Mouse (Mus musculus): ENCODE measurements around the gene Tvp23a. TPM values are rescaled to one million over a fixed set of nuclear protein-coding genes. Genes with fewer than 3 reads are reported as not detected.

The Tvp23a gene
- 1 to 10 TPM; 3.4 to 4.1 TPM for total RNA-seq (2021)
- long read RNA-seq, experiment 1, partial matches to known transcripts: 0 of 8 reads
- long read RNA-seq, experiment 1, other reads (novel, unspliced or antisense): 7 of 8 reads
- long read RNA-seq, experiment 2, partial matches to known transcripts: 1 of 8 reads
- long read RNA-seq, experiment 2, other reads (novel, unspliced or antisense): 7 of 8 reads

DNA sequence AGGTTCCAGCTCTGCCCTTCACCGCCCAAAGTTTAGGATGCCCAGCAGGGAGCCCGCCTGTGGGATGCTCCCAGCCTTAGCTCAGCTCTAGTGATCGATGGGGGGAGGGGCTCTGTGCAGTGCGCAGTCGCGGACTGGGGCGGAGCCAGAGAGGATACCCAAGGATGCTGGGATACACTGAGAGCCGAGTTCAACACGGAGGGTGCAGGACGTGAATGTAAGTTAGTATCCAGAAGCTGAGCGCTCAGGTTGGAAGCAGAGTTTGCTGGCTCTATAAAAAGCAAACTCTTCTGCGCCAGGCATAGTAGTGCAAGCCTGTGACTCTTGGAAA lies at the start of gene Tvp23a:
Gene Tvp23a, minus strand, starts transcription at position 99 of the 331 bp plus-strand sequence.
- peak; percentile 54 to 76 for DNase-seq (ENCODE audit: low spot score in 2 of 2)

DNA sequence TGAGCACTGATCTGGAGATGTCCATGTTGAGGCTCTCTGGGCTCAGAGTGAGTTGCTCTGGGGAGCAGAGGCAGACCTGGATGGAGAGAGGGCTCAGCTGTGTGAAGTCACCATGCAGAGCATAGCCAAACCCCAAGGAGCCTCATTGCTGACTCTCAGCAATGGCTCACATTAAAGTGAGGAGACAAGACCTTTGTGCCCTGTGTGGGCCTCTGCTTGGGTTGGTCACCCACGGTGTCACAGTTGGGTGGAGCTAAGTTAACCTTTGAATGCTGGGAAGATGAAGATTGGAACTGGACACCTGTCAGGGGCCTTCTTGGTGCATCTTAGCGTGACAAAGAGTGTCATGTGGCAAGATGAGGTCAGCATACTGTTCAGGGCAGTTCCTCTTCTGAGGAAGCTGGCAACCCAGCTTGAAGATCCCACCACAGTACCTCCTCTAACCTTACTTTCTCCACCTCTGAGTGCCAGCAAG lies 48.7 kb upstream of the Tvp23a start:
- no peak for DNase-seq (ENCODE audit: low spot score in 2 of 2)

DNA sequence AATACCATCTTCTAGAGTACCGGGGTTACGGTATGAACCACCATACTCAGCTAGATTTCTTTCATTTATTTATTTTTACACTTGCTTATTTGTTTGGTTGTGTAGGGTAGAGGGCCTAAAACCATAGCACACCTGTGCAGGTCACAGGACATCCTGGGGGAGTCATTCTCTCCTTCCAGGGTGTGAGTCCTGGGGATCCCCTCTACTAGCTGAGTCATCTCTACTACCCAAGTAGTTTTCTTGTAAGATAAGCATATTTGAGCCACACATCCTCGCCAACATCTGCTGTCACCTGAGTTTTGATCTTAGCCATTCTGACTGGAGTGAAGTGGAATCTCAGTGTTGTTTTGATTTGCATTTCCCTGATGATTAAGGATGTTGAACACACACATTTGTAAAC lies 45.4 kb upstream of the Tvp23a start:
- no peak for DNase-seq (ENCODE audit: low spot score in 2 of 2)

DNA sequence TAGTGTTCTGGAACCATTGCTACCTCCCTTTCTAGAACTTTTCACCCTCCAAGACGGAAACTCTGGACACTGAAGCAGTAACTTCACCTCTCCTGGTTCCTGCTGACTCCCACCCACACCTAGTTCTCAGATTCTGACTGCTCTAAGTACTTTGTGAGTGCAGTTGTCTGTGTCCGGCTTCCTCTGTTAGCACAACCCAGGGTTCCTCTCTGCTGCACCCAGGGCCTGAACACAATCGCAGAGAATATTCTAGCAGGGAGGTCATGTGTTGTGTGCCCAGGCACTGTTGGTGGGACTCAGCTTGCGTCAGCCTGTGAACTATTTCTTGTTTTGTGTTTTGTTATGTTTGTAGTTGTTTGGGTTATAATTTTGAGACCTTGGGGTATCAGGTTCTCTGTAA lies 44.6 kb upstream of the Tvp23a start:
- no peak for DNase-seq (ENCODE audit: low spot score in 2 of 2)

DNA sequence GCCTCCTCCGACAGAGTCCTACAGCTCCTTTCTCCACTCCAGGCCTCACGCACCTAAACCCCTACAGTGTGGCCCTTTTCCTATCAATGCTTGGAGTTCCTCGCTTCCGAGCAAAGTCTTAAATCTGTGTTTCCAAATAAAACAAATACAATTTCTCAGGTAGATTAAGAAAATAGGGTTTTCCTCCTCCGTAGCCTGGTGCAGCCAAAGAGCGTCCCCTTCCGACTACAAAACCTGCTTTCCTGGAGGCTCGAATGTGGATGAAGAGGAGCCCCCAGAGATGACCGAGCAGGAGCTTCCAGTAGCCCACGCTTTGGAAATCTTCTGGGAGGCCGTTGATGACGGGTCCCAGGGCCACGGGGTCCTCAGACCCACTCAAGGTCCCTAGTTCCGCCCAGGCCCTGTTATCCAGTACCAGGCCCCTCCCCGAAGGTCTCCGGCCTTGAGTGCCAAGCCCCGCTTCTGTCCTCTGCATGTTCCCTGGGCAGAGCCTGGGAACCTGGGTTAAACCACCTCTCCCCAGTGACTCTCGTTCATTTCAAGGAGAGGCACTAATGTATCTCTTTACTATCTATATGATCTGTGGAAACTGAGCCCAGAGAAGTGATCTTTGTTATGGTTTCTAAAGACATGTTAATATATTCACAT lies 43.5 kb upstream of the Tvp23a start:
- DNase-seq (ENCODE audit: low spot score in 2 of 2): no peak

DNA sequence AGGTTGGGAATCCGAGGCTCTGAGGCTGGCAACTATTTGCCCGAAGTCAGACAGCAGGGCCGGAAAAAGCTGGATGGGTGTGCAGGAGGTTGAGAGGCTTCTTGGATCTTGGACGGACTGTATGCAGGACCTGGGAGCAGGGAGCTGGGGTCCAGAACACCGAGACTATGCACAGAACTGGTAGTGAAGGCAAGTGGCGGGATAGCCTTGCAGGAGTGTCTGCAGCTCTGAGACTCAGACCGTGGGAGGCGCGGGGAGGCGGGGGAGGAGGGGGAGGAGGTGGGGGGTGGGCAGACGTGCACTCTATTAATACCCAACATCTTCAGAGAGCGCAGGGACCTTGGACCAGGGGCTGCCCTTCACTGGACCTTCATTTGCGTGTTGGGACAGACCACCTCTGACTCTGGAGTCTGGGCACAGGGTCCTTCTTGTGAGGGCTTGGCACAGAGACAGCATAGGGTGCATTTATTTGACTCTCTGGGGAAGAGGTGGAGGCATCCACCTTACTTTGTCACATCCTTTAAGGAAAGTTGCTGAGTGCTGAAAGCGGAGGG lies 42.8 kb upstream of the Tvp23a start:
- DNase-seq (ENCODE audit: low spot score in 2 of 2): no peak

DNA sequence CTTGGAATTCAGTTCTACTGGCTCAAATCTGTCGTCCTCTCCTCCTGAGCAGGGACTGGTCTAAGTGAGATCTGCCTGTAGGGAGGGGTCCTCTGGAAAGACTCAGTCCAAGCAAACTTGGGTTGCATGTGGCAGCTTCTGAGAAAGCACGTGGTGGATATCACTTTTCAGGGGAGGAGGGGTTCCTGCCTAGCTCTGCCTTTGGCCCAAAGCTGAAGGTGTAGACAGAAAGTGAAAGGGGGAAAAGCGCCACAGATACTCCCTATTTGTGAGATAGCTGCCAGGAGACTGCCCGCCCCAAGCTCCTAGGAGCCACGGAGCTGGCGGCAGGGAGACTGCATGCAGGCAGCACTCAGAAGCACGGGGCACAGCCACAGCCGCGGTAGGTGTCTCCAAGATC lies 42.3 kb upstream of the Tvp23a start:
- DNase-seq (ENCODE audit: low spot score in 2 of 2): no peak

DNA sequence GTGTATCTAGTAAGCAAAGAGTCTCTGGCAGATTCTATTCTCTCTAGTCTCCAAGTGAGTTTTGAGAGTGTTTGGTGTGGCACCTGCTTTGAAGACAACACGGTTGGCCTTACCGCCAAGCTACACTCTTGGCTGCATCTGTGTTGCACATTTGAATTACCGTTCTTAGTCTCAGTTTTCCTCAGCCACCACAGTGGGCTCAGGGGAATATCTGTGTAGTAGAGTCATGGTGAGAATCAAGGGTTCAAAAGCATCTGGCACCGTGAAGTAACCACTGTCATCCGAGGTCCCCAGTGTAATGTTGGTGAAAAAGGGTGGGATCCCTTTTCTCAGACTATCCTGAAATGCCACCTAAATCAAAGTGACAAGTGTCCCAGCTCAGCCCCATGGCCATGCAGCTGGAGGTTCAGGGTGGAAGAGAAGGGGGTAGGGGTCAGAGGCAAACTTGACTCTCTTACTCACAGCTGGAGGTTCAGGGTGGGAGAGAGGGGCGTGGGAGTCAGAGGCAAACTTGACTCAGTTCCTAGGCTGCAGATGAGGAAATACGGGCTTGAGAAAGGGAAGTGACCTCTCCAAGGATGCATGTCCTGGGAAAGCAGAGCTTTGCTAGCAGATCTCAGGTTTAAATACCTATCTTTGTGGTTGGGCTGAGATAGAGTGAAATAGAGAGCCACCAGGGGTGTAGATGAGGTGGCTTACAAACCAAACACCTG lies 41.8 kb upstream of the Tvp23a start:
- DNase-seq (ENCODE audit: low spot score in 2 of 2): no peak

DNA sequence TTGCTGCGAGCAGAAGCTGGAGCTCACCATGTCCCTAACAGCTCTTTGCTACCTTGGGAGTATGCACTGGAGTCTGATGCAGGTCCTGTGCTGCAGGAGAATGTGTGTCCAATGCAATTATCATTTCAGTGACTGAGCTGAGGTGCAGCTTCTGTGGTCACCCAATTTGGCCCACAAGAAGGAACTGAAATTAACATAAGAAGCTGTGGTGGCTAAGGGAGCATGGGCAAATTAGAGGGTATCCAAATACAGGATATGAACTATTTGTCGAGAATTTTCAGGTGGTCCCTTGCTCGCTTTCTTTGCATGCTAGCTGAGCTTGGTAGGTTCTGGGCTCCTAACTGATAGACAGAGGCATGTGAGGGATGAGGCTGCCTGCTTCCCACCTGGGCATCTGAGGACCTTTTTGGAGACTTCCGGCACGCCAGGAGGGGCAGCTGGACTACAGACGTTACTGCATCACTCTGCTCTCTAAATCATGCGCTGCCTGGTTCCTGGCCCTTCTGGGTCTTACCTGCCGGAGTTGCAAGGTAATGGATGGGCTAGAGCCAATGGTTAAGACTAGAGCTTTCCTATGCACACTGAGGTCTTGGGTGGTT lies 40.8 kb upstream of the Tvp23a start:
- no peak for DNase-seq (ENCODE audit: low spot score in 2 of 2)

DNA sequence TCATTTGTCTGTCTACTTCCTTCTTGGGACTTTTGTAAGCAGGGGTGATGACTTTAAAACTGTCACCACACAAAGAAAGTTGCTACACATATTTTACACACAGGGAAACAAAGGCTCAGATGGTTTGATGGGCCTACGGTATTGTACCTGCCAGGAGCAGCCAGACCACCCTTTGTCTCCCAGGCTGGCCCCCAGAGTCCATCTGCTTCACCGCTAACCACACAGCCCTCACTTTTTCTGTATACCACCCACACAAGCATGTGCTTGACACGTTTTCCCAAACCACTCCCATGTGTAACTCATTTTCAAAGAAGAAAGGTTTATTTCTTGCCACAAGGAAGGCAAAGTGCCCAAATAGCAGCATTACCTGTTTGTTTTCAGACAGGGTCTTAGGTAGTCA lies 39.8 kb upstream of the Tvp23a start:
- no peak for DNase-seq (ENCODE audit: low spot score in 2 of 2)

DNA sequence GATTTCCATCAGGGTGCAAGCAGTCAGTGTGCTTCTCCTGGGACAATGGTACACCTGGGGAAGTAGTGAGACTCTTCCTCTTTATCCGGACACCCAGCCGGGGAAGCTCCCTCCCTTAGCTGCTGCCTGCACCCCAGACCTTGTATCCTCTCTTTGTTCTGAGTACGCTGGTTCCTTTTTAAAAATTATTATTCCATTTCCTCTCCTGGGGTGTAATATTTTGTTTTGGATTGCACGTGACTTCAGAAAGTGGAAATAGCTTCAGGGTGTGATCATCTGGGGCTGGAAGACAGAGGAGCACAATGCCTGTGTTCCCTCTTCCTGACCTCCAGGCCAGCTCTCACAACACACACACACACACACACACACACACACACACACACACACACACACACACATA lies 35.2 kb upstream of the Tvp23a start:
- DNase-seq (ENCODE audit: low spot score in 2 of 2): no peak

DNA sequence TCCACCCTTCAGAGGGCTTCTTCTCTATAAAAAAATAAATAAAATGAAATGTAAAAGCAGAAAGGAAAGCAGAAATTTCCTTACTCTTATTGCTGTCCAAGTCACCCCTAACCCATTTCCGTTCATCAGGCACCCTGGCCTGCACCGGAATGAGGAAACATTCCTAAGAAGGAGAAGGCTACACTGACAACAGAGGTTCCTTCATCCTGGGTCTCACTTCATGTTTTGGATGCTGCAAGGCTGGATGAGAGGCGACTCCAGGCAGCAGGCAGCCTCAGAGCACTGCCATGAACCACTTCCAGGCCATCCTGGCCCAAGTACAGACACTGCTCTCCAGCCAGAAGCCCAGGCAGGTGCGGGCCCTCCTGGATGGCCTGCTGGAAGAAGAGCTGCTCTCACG lies 32.7 kb upstream of the Tvp23a start, which contains the start of gene Ciita:
Gene Ciita, plus strand, starts transcription at position 203 of the 400 bp plus-strand sequence.
- no peak for DNase-seq (ENCODE audit: low spot score in 2 of 2)

DNA sequence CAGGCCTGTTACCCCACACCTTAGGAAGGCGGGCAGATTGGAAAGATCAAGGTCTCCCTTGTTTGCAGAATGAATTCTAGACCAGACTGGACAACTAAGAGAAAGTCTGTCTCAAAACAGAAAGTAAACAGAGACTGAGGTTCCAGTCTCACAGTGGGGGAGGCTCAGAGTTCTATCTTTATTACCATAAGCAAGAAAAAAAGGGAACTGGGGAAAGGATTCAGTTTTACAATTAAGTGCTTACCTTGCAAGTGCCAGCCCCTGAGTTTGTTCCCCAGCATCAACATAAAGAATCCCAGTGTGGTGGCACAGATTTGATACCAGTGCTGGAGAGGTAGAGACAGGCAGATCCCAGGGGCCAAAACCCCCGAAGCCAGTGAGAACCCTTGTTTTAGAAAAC lies 28.8 kb upstream of the Tvp23a start:
- DNase-seq (ENCODE audit: low spot score in 2 of 2): no peak

DNA sequence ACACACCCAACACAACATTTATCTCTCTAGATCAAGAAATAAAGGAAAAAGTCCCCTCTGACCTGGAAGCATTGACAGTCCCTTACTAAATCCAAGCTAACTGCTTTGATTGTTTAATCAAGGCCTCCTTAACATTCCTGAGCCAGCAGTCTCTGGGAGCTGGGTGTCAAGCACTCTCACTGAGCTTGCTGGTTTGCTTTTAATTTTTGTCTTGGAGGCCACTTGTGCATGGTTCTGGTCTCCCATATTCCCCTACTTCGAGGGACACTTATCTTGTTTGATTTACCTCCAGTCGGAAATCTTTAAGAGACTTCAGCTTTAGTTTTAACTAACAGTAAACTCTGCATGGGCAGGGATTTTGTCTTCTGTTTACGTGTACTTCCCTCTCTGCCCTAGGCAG lies 27.8 kb upstream of the Tvp23a start:
- DNase-seq (ENCODE audit: low spot score in 2 of 2): no peak

DNA sequence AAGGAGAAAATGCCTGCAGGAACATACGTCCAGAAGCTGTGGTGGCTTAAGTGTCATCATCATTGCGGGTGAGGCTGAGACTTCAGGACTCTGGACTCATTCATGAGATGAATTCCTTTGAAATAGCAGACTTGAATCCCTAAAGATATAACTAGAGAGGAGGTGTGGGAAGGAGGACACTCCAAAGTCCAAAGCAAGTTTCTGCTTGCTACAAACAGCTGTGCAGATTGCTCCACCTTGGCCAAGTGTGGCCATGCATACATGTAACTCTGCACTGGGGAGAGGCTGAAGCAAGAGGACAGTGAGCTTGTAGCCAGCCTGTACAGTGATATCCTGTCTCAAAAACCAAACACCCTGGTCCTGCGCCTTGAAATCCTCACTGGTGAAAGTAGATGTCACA lies 24.8 kb upstream of the Tvp23a start:
- no peak for DNase-seq (ENCODE audit: low spot score in 2 of 2)

DNA sequence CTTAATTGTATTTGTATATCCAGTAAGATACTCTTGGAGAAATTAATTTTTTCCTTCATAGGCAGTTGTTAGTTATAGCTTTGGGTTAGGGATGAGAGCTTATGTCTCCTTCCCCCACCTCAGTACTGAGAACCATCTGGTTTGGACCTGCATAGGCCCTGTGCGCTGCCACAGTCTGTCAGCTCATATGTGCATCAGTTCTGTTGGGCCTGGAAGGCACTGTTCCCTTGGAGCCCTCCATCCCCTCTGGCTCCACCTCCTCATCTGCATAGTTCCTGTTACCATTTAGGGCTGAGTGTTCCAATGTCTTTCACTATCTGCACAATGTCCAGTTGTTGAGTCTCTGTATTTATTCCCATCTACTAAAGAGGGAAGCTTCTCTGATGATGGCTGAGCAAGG lies 21.0 kb upstream of the Tvp23a start:
- no peak for DNase-seq (ENCODE audit: low spot score in 2 of 2)

DNA sequence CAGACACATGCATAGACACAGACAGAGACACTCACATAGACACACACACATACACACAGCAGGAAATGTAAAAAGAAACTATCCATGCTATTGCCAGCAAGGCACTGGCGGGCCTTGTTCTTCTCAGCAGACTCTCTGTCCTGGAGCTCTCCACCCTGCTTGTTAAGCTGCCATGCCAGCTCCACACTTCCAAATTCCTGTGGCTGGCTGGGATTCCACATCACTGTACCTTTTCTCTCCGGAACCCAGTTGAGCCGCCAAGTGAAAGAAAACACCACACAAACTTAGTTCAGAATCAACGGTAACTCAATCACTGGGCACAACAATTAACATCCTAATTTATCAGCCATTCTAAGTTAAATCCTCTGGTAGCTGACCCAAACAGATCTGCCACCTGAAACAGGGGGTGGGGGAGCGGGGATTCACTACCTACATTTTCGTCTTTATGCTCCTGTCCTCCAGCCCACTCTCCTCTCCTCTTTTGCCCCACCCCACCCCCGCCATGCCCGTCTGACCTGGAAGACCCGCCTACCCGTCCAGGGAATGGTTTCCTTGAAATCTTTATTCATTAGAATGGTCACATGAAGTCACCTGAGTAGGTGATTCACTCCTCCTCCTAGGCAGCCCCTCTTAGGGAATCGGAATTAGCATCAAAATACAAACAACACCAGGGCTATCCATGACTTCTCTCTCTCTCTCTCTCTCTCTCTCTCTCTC lies 20.4 kb upstream of the Tvp23a start:
- DNase-seq (ENCODE audit: low spot score in 2 of 2): no peak

DNA sequence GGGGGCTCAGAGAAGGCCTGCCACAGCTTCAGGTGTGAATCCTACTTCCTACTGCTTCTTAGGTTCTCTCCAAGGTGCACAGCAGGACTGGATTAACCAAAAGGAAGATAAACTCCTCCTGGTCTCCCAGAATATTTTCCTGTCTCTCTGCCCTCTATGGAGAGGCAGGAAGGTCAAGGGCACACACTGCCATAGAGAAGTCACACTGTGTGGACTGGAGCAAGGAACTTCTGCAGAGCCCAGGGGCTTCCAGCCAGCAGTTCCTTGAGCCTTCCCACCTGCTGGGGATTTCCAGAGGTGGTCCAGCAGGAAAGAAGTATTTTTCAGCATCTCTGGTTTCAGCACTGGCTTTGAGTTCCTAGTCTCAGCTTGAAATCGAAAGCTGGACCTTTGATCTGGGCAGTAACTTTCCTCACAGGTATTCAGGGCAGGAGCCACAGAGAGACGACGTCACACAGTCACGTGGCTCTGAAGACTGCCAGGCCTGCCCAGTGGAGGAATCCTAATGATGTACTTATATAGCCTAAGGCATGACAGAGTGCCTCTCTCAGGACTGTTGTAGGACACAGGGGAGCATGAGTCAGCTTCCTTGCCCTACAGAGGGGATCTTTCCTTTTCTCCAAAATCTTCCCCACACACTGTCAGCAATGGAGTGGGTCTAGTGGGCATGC lies 18.0 kb upstream of the Tvp23a start:
- DNase-seq (ENCODE audit: low spot score in 2 of 2): no peak

DNA sequence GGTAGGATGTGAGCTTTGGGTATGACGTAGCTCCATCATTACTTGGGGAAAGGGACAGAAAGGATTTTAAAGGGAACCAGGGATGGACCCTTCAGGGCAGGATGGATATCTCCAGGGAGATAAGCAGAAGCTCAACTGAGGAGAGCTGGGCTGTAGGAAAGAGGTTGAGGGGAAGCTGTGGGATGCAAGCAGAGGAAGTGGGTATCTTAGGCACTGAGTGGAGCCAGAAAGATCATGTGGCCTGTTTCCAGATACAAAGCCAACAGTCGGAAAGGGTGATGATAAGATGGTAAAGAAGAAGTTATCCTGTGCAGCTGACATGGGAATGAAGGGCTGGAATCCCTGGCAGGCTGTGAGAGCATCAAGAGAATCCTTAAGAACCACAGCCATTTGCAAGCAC lies 14.0 kb upstream of the Tvp23a start:
- no peak for DNase-seq (ENCODE audit: low spot score in 2 of 2)

DNA sequence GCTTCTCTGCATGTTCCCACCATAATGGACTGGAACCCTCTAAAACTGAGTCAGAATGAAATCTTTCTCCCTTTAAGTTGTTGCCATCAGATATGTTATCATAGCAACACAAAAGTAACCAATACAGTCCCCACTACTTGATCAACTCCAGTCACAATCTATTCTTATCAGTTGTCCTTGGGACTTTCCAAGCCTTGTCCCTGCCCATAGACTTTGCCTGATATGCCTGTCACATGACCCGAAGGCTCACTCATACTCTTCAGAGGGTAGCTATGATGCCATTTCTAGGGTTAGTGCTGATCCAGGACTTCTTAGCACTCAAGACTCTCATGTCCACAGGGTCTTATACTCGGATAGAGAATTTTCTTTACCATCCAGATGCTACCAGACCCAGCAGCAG lies 13.0 kb upstream of the Tvp23a start:
- DNase-seq (ENCODE audit: low spot score in 2 of 2): no peak

DNA sequence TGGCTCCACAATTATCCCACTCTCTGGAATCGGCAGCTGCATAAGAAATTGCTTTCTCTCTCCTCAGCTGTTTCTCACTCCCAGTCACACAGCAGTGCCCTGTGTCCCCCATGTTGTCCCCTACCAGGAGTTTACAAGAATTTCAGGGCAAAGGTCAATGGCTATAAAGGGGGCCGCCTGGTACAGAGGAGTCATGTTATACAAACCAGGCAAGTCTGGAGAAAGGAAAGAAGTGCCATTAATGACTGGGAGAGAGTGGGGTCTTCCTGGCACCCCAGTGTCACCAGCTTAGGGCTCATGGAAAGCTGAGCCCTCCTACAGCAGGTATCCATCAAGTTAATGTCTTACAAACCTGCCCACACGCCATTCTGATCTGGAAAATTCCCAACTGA lies 7.4 kb upstream of the Tvp23a start:
- no peak for DNase-seq (ENCODE audit: low spot score in 2 of 2)

Data from gastrocnemius, postnatal 4 days (tissue).